Mouse (Mus musculus) brain, adult 2 months (tissue): ENCODE results near the gene Arhgdia.
"Not testable (repeated sequence)": the region's sequence is repeated elsewhere in the genome, so short reads cannot be mapped to it uniquely, and the experiment has no call there.

Experiments used
- DNase-seq: peaks from one replicate; pipeline ENCODE4 v3.0.0; 2011; ENCODE audit warnings: low read depth, low spot score

The Arhgdia gene

GRCm38 (mm10) chr11:120578694-120579243 is 2.7 kb downstream of the Arhgdia start:
- DNase-seq, result no peak

- DNase-seq, result no peak
Observed at GRCm38 (mm10) chr11:120578024-120578693, 3.3 kb downstream of the Arhgdia start.

- peak; percentile 57 for DNase-seq
Observed at GRCm38 (mm10) chr11:120577211-120578023, 4.0 kb downstream of the Arhgdia start.

GRCm38 (mm10) chr11:120576365-120576981 is 5.0 kb downstream of the Arhgdia start:
- DNase-seq, result no peak

DNA sequence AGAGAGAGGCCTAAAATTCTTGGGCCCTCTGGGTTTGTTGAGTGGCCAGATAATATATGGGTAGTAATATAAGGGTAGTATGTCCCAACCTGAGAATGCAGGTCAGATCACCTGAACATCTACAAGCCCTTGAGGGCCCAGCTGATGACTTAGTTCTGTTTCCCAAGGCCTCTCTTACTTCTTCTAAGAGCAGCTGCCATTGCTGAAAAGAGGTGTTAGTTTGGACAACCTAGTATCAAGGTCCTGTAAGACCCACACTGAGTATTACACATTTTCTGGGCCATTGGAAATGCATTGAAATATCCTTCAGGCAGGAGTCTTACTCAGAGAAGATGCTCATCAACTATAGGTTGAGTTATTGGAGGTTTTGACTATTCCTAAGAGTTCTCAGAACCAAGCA is 5.5 kb downstream of the Arhgdia start:
- DNase-seq, result no peak

GRCm38 (mm10) chr11:120575046-120575445 is 6.4 kb downstream of the Arhgdia start:
- no peak for DNase-seq

DNA sequence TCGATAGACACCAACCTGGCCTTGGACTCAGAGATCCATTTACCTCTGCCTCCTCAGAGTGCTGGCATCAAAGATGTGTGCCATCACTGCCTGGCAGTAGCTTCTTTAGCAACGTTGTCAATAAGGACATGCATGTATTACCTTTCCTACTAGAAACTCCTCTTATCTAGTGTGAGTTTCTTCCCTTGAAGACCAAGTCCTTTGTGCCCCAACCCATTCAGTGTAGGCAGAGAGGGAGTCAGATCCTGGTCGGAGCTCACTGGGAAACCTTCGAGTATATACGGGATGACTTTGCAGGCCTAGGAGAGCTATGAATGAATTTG is 7.2 kb downstream of the Arhgdia start:
- DNase-seq, result no peak

- DNase-seq, result no peak
Observed at GRCm38 (mm10) chr11:120573585-120574277, 7.7 kb downstream of the Arhgdia start.

GRCm38 (mm10) chr11:120572752-120573584 is 8.5 kb downstream of the Arhgdia start, which contains the start of gene P4hb:
P4hb (minus strand) TSS chr11:120573253.
- peak; percentile 100 for DNase-seq

GRCm38 (mm10) chr11:120572417-120572751 is 9.0 kb downstream of the Arhgdia start:
- no peak for DNase-seq

DNA sequence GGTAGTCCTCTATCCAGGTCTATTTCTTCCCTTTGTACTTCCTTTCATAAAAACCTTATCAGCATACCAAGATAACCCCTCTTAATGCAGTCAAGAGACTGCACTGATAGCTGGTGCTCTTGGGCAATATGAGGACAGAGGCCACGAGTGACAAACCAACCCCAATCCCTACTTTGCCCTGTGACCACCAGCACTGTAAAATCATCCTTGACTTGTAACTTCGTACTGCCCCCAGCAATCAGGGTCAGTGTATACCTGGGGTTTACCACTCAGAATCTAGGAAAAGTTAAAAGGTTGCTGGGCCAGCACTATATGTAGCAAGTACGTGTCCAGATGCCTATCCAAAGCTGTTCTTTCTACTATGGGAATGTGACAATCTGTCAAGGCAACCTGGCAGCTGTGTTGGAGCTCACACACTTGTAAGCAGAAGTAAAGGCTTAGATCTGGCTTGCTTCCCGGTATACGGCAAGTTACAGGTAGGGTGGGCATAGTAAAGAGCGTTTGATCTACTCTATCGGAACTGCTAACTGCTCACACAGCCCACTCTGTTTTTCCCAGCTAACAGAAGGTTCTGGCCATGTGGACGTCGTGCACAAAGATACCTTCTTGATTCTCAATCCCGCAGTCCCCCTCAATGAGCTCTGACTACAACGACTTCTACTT is 9.5 kb downstream of the Arhgdia start:
- DNase-seq, result peak; percentile 24

DNA sequence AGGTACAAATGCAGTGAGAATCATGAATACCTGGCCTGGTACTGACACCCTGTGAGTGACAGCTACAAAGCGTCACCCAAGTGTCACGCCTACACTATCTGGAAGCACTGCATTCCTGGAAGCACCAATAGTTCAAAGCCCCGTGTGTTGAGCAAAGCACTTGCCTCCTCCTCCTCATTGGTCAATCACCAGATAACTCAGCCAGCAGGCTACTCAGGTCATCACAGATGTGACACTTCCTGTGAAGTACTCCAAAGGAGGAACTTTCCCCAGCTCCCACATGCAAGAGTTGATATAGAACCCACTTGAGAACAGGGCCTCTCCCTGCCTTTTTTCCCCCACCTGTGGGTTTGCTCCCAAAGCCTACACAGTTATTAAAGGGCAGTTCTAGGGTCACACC is 10.3 kb downstream of the Arhgdia start:
- no peak for DNase-seq

DNA sequence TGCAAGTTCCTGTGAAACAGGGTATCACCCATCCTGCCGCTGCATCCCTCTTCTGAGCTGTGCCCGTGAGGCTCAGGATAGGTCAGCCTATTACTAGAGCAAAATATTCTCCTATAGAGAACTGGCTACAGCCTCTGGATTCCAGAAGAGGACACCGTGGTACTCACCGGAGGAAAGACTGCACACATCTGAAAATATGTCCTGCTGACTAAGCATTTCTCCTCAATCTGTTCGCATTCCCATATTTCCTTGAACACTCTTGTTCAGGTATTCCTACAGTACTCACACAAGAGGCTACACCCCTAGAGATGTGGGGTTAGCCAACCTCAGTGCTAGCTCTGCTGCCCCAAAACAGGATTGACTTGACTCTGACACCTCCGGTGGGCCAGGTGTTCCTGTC is 13.1 kb downstream of the Arhgdia start:
- no peak for DNase-seq

DNA sequence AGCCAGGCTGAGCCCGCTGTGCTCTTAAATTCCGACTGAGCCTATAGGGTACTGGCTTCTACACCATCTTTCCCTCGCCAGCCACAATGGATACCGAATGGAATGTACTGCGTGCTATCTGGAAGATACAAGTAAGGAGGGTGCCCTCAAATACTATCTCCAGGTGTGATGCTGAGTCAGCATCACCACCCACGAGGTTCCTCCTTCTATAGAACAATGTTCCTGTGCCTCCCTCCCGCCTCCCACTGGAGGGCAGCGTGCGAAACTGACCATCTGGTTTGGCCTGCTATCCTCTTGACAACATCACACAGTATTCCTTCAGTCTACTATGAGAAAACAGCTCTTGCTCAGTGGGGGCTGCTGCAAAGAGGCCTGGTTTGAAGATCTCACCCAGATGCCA is 16.3 kb downstream of the Arhgdia start:
- DNase-seq, result peak; percentile 51

GRCm38 (mm10) chr11:120562949-120563348 is 18.5 kb downstream of the Arhgdia start:
- no peak for DNase-seq

- DNase-seq, result no peak
Observed at GRCm38 (mm10) chr11:120560952-120561728, 20.3 kb downstream of the Arhgdia start.

DNA sequence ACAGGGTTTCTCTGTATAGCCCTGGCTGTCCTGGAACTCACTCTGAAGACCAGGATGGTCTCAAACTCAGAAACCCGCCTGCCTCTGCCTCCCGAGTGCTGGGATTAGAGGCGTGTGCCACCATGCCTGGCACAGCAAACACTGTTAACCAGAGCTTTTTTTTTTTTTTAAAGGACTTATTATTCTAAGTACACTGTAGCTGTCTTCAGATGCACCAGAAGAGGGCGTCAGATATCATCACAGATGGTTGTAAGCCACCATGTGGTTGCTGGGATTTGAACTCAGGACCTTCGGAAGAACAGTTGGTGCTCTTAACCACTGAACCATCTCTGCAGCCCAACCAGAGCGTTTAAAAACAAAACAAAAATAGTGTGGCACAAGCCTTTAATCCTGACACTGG is 22.6 kb downstream of the Arhgdia start:
- not testable (repeated sequence) for DNase-seq

GRCm38 (mm10) chr11:120555260-120555659 is 26.2 kb downstream of the Arhgdia start:
- DNase-seq, result no peak

DNA sequence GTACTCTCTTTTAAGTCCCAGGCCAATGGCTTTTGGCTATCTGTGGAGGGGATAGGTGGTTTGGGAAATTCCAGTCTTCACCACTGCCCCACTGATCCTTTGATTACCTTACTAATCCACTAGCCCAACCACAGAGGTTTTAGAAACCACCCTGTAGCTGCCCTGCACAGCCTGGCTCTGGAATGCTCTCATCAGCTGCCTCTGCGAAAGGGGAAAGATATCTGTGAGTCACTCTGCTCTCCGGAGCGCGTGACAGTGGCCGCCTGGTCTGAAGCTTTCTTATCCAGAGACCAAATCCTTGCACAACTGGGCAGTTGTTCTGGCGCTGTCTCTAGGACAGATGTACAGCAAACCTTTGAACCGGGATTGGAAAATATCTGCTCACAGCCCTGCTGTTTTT is 26.6 kb downstream of the Arhgdia start:
- peak; percentile 34 for DNase-seq

- no peak for DNase-seq
Observed at GRCm38 (mm10) chr11:120552736-120553135, 28.7 kb downstream of the Arhgdia start.
